Mouse (Mus musculus): ENCODE results near the gene Upk3a. TPM values are rescaled to one million over a fixed set of nuclear protein-coding genes. Genes with fewer than 3 reads are reported as not detected.

The Upk3a gene
- total RNA-seq, 1 experiment from 2014 or later = not detected

DNA sequence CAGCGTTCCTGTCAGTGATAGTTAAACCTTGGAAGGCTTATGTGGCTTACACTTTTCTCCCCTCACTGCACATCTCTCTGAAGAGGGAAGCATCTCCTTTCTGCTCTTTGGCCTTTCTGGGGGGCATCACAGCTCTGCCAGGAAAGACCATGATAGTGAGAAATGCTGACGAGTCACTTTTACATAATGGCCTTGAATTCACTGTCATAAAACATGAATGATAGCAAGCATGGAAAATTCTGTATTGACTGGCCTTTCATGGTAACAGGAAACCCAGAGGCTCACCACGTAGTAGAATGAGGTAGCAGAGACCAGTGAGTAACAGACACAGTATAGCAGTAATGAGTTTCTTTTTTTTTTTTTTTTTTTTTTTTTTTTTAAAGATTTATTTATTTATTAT, 37.2 kb downstream of the Upk3a start:
- no peak for DNase-seq

DNA sequence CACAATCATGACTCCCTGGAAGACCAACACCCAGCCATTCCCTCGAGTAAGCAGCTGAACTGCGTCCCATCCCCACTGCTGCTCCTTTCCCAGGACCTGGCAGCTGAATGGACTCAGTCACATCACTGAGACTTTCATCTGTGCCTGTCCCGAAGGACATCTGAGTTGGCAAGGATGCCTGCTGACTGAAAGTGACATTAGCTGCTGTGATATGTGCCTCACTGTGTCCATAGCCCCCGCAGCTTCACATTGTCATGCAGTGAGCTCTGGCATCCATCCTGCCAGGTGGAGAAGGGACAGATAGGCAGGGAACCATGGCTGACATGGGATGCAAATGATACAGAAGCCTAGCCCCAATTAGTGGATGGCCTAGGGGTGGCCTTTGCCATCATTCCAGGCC, 38.2 kb downstream of the Upk3a start:
- no peak for DNase-seq

DNA sequence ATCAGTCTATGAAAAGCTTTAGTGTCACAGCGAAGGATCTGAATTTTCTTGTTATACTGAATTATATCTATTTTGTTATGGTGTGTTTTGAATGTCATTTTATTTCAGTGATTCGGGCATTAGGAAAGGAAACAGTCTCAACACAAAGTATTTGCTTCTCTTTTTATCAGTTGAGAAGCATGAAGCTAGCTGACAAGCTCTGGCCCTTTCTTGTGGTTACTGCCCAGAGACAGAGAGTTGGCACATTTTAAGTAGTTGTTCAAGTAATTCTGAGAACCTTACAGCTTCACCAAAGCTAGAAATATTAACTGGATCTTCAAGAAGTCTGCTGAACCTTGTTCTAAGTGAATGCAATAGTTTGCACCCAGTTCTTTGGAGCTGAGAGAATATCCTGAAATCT, 46.5 kb downstream of the Upk3a start:
- no peak for DNase-seq

DNA sequence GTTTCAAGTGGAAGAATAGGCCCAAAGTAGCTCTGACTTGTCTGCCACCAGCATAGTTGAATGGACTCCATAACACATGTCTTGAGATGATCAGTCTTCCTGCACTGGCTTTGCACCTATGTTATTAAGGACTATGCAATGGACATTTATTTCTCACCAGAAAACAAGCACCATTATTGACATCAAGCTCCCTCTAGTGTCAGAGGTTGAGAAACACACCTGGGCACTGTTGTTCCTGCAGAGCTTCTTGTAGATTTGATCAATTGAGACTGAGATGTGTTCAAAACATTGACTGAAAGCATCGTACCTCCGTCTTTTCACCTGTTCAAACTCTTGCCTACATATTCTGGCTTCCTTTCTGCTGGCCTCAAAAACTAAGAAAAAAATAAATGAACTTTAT, 53.6 kb downstream of the Upk3a start:
- DNase-seq = no peak

Other genes starting within 250 kb of the Upk3a start
- gene Phf21b, start 161.1 kb upstream of the Upk3a start, total RNA-seq (2021) = 3.2 and 3.6 TPM in 2 replicates
- gene Gm29666, start 97.1 kb upstream of the Upk3a start, total RNA-seq (2021) = 0.24 and 0.39 TPM in 2 replicates
- gene Nup50, start 93.7 kb upstream of the Upk3a start, total RNA-seq (2021) = 40.0 and 40.8 TPM in 2 replicates
- gene 5031439G07Rik, start 28.6 kb upstream of the Upk3a start, total RNA-seq (2021) = 18.6 and 28.8 TPM in 2 replicates
- 9.0 and 15.8 TPM in 2 replicates for gene Fam118a, start 11.8 kb downstream of the Upk3a start, total RNA-seq (2021)
- gene Smc1b, start 114.8 kb downstream of the Upk3a start, total RNA-seq (2021) = not detected in 2 replicates
- gene Ribc2, start 114.9 kb downstream of the Upk3a start, total RNA-seq (2021) = not detected in 2 replicates
- gene Fbln1, start 188.8 kb downstream of the Upk3a start, total RNA-seq (2021) = 33.0 and 37.1 TPM in 2 replicates